Mouse (Mus musculus): Measurements from ENCODE around the gene 4931406P16Rik. TPM values are rescaled to one million over a fixed set of nuclear protein-coding genes. Genes with fewer than 3 reads are reported as not detected.

Gene 4931406P16Rik
- polyA plus RNA-seq, 1 experiment from 2014 or later = 16.3 TPM

DNA sequence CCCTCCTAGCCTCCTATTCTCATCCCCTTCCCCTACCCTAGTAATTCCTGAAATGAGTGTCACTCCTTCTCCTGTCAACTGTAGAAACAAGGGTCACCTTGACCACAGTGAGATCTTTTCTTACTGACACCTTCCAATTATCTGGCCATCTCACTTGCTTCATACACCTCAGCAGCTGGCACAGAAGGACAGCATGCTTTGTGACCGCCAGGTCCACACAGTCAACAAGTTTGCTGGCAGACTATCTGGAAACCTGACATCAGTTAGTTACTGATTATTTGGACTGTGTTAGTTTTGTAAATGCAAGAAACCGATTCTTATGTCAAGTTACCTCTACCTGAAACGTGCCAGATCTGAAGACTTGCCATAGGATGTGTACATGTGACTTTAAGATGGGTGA, 17.2 kb downstream of the 4931406P16Rik start:
- Histone ChIP-seq H3K27ac (no peak overlapping the region), H3K79me2 (ENCODE audit: inconsistent target) (peaks cover 68% of the 10 kb centered on the region), H3K36me3 (ENCODE audit: inconsistent target) (no peaks in the 10 kb centered on the region), H3K4me3 (ENCODE audit: inconsistent target) (no peak overlapping the region)
- WGBS (ENCODE audit: missing documents) = 96% methylated on average over 3 of the region's 3 CpGs

DNA sequence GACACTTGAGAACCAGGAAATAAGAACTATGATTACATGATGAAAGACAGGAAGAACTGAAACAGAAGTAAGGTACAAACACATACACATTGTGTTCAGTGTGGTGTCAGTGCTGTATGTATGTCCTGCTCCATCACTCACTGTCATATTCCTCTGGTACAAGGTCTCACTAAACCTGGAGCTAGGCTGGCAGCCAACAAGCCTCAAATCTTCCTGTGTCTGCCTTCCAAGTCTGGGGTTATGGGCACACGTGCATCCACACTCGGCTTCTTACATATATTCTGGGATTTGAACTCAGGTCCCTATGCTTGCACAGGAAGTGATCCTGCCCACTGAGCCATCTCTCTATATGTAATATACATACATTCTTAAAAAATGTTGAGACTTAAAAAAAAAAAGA, 20.7 kb downstream of the 4931406P16Rik start:
- no peaks in the 10 kb centered on the region for H3K36me3 ChIP-seq (ENCODE audit: inconsistent target)
- peaks cover 43% of the 10 kb centered on the region; the same call in 1 of the 2 replicates for H3K79me2 ChIP-seq (ENCODE audit: inconsistent target)
- H3K27ac ChIP-seq = no peak overlapping the region
- WGBS (ENCODE audit: missing documents) = 89% methylated on average over 2 of the region's 2 CpGs
- no peak overlapping the region for H3K4me3 ChIP-seq (ENCODE audit: inconsistent target)

DNA sequence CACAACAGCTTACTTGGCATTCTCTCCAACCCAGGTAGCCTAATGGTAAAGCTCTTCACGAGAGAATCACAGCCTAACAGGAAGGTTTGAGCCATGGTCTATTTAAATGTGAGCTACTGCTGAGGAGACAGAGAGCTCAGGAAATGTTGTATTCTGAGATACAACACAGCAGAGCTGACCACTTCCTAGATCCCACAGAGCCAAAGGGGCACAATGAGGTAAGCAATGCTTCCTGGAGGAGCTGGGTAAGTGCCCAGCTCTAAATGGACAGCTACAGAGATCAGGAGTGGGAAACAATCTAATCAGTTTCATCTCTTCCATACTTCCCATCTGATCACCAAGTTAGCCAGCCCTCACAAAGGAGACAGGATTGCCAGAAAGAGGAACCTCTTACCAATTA, 22.1 kb downstream of the 4931406P16Rik start:
- Histone ChIP-seq H3K79me2 (ENCODE audit: inconsistent target) (peaks cover 30% of the 10 kb centered on the region; the same call in 1 of the 2 replicates), H3K4me3 (ENCODE audit: inconsistent target) (no peak overlapping the region), H3K36me3 (ENCODE audit: inconsistent target) (no peaks in the 10 kb centered on the region), H3K27ac (0 out of 2 replicates have a peak overlapping the region, but pooled peaks have one; percentile 1)
- WGBS (ENCODE audit: missing documents) = 0% methylated on average over 1 of the region's 1 CpGs

DNA sequence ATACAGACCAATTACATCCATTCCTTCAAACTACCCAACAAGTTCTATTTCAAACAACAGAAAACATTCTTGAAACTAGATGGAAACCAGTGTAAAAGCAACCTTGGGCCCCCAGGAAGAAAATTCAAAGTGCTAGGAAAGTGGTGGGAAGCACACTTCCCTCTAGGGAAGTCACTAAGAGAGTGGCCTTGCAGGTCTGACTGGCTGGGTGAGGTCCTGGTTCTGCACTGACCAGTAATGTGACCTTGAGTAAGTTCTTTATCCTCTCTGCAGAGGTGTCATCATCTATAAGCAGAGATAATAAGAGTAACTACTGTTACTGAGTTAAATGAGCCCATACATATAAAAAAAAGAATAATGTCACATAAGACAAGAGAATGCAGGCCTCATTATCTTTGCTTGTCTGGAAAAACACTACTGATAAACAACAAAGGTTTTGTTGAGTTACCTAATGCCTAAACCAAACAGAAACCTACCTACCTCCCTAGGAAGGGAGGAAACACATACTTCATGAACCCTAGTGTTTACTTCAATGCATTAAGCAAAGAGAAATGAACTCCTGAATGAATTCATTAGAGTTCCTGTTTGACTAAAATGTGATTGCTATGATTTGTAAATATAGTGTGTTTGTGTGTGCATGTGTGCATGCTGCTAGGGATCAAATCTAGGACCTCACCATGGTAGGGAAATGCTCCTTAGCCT, 22.8 kb downstream of the 4931406P16Rik start:
- H3K27ac ChIP-seq = 0 out of 2 replicates have a peak overlapping the region, but pooled peaks have one; percentile 1
- H3K4me3 ChIP-seq (ENCODE audit: inconsistent target) = no peak overlapping the region
- H3K36me3 ChIP-seq (ENCODE audit: inconsistent target) = no peaks in the 10 kb centered on the region
- H3K79me2 ChIP-seq (ENCODE audit: inconsistent target) = peaks cover 24% of the 10 kb centered on the region; the same call in 1 of the 2 replicates

DNA sequence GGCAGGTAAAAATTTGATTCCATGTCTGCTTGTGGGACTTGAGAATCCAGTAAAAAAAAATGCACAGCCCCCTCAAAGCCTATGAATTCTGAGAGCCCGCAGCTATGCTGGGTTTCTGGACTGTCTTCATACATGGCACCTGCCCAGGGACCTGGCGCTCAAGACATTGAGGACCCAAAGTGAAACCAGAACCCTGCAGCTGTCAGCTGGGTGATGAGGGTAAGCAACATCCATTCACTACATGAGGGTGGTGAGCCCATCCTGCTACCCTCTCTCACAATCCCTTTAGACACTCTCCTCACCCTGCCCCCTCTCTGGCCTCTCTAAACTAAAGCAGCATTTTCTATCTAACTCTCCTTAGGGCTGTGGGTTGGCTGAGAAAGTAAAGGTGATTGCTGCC, 35.7 kb downstream of the 4931406P16Rik start:
- WGBS (ENCODE audit: missing documents) = 96% methylated on average over 2 of the region's 2 CpGs
- H3K36me3 ChIP-seq (ENCODE audit: inconsistent target) = no peaks in the 10 kb centered on the region
- H3K79me2 ChIP-seq (ENCODE audit: inconsistent target) = no peaks in the 10 kb centered on the region
- H3K4me3 ChIP-seq (ENCODE audit: inconsistent target) = no peak overlapping the region
- no peak overlapping the region for H3K27ac ChIP-seq

DNA sequence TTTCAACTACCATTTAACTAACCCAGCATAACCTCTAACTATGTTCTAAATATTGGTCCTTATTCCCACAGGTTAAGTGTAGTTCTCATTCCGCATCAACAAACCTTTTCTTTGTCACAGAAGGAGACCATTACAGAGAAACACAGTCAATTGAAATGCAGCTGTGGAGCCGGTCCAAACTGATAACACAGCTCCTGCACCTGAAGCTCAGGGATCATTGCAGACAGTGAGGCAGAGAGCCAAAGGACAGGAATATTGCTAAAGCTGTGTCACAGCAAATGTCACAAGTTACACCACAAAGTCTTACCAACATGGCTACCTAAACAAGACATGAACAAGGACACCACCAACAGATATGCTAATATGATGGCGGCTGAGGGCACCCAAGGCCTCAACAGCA, 37.3 kb downstream of the 4931406P16Rik start:
- Histone ChIP-seq H3K36me3 (ENCODE audit: inconsistent target) (no peaks in the 10 kb centered on the region), H3K4me3 (ENCODE audit: inconsistent target) (no peak overlapping the region), H3K79me2 (ENCODE audit: inconsistent target) (no peaks in the 10 kb centered on the region), H3K27ac (no peak overlapping the region)
- 100% methylated on average over 3 of the region's 3 CpGs for WGBS (ENCODE audit: missing documents)

DNA sequence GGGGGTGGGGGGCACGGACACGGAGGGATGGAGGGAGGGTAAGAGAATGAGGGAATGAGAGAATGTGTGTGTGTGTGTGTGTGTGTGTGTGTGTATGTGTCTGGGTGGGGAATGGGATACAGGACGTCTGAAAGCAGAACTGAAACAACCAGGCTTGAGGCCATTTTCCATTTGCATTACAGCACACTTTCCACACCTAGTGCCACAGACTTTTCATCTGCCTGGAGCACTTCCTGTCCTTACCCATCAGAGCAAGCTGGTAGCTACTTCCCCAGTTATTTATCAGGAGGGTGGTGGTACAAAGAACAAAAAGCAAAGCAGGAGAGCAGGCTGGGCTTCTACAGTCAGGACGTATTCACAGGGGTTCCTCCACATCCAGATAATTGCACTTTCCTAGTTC, 40.9 kb downstream of the 4931406P16Rik start:
- no peak overlapping the region for H3K27ac ChIP-seq
- 28% methylated on average over 2 of the region's 4 CpGs for WGBS (ENCODE audit: missing documents)
- no peaks in the 10 kb centered on the region for H3K36me3 ChIP-seq (ENCODE audit: inconsistent target)
- H3K79me2 ChIP-seq (ENCODE audit: inconsistent target) = no peaks in the 10 kb centered on the region
- no peak overlapping the region for H3K4me3 ChIP-seq (ENCODE audit: inconsistent target)

DNA sequence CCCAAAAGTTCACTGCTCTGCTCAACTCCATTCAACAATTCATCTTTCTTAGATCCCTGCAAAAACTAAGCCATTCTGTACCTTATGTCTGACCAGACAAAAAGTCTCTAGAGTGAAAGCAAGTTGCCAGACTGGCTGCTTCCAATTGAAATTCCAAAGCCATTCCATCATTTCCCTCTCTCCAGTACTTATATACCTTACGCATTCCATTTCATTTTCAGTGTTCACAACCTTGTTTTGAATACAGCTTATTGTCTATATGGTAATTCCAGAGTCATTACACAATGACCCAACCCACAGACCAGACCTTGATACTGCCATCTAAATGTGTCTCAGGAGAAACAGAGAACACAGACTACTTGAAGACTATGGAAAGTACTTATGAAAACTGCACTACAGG, 44.9 kb downstream of the 4931406P16Rik start:
- Histone ChIP-seq H3K4me3 (ENCODE audit: inconsistent target) (no peak overlapping the region), H3K79me2 (ENCODE audit: inconsistent target) (no peaks in the 10 kb centered on the region), H3K36me3 (ENCODE audit: inconsistent target) (no peaks in the 10 kb centered on the region), H3K27ac (no peak overlapping the region)
- WGBS (ENCODE audit: missing documents) = 100% methylated on average over 1 of the region's 1 CpGs

DNA sequence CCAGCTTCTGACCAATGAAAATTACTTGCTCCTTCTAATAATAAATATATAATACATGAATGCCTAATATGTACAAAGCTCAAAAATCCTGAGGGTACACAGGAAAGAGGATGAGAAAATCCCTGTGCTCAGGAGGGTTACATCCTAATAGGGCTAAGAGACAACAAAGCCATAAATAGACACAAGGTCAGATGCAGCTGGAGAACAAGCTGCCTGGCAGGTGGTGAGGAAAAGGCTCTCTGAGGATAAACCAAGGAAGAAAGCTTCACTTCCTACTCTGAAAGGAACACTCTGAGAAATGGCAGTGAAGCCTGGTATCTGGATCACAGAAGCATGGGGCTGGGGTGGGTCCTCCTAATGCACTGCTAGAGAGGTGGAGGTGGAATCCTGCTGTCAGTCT, 46.9 kb downstream of the 4931406P16Rik start:
- Histone ChIP-seq H3K36me3 (ENCODE audit: inconsistent target) (peaks cover 11% of the 10 kb centered on the region), H3K4me3 (ENCODE audit: inconsistent target) (no peak overlapping the region), H3K79me2 (ENCODE audit: inconsistent target) (no peaks in the 10 kb centered on the region), H3K27ac (no peak overlapping the region)

DNA sequence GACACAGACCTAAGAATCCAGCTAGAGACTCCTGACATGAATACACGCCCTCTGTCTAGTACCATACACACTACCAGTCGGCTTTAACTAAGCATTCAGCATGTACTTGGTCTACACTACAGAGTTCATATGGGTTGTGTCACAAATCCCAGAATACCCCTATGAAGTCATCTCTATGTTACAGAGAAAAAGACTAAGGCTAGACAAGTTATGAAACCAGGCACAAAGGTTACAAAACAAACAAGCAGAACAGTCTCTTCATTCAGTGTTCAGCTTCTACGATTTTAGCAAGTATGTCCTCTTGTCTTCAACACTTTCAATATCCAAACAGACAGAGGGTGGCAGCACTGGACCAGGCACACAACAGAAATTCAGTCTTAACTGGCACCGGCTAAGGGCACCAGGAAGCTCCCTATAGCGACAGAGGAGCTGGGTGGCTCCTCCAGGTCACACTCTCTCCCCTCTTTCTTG, 47.4 kb downstream of the 4931406P16Rik start:
- WGBS (ENCODE audit: missing documents) = 33% methylated on average over 5 of the region's 5 CpGs
- no peak overlapping the region for H3K27ac ChIP-seq

DNA sequence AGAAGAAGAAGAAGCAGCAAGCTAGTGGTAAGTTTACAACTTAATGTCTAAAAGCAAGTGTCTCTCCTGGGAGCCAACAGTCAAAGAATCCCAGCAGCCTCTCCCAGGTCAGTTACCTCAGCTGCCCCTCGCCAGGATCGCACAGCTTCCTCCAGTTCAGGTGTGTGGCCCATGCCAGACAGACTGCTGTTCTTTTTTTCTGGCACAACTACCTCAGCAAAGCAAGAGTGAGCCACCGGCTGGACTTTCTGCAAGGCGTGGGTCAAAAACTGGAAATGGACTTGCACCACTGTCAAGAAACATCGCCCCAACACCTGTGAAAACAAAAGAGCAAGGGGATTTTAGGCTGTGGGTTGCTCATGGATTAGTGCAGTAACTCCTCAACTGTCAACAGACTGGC, 49.9 kb downstream of the 4931406P16Rik start:
- 94% methylated on average over 5 of the region's 5 CpGs for WGBS (ENCODE audit: missing documents)
- H3K79me2 ChIP-seq (ENCODE audit: inconsistent target) = no peaks in the 10 kb centered on the region
- H3K27ac ChIP-seq = no peak overlapping the region
- H3K4me3 ChIP-seq (ENCODE audit: inconsistent target) = no peak overlapping the region
- H3K36me3 ChIP-seq (ENCODE audit: inconsistent target) = peaks cover 22% of the 10 kb centered on the region

More for the DNA sequence above, 47.4 kb downstream of the 4931406P16Rik start:
- Histone ChIP-seq H3K36me3 (ENCODE audit: inconsistent target) (peaks cover 11% of the 10 kb centered on the region), H3K4me3 (ENCODE audit: inconsistent target) (no peak overlapping the region), H3K79me2 (ENCODE audit: inconsistent target) (no peaks in the 10 kb centered on the region)

DNA sequence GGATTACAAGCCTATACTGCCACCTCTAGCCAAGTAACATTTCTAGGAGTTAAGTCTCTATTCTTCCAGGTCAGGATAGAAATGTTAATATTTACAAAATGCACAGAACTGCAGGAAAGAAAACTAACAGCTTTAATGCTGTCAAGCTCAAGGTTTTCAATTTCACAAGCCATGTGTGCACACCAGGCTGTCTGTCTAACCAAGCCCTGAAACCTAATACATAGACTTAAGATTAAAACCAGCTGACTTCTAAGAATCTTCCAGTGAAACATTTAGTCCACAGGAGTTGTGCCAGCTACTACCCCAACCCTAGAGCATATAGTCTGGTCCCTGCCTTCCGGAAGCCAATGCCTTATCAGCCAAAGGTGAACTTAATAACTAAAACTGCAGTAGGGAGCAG, 54.9 kb downstream of the 4931406P16Rik start:
- no peak overlapping the region for H3K27ac ChIP-seq
- WGBS (ENCODE audit: missing documents) = 91% methylated on average over 1 of the region's 1 CpGs
- no peaks in the 10 kb centered on the region for H3K79me2 ChIP-seq (ENCODE audit: inconsistent target)
- peaks cover 55% of the 10 kb centered on the region for H3K36me3 ChIP-seq (ENCODE audit: inconsistent target)
- no peak overlapping the region for H3K4me3 ChIP-seq (ENCODE audit: inconsistent target)

DNA sequence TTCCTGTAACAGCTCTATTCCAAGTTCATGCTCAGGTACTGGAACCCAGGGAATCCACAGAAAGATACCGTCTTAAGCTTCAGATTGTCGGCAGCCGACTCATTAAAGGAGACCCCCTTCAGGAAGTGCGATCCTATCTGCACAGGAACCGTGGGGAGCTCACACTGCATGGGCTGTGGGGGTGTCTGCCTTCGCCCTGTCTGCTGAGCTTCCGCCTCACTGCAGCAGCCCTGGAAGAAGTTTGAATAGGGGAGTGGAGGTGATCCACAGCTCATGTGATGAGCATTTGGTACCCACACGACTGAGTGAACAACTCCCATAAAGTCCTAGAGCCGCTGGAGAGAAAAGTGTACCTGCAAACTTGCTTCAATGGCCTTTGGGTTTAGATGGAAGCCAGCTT, 56.1 kb downstream of the 4931406P16Rik start:
- 94% methylated on average over 9 of the region's 9 CpGs for WGBS (ENCODE audit: missing documents)
- H3K36me3 ChIP-seq (ENCODE audit: inconsistent target) = peaks cover 59% of the 10 kb centered on the region

DNA sequence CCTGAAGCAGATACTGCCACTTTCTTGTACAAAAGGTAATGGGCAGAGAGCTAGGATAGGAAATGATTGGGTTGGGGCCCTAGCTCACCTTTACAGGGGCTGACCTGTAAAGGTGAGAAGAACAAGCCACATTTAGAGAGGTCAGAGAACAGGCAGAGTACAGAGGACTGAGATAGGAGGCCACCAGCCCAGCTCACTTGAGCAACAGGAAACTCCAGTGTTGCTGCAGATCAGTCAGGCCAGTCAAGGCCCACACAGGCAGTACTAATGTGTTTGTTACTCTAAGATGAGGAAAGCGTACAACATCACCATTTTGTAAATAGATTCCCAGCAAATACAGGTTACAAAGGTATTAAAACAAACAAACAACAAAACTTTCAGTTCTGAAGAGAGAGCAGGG, 57.4 kb downstream of the 4931406P16Rik start:
- Histone ChIP-seq H3K27ac (no peak overlapping the region), H3K4me3 (ENCODE audit: inconsistent target) (no peak overlapping the region), H3K79me2 (ENCODE audit: inconsistent target) (no peaks in the 10 kb centered on the region), H3K36me3 (ENCODE audit: inconsistent target) (peaks cover 51% of the 10 kb centered on the region; the same call in 1 of the 2 replicates)
- 93% methylated on average over 1 of the region's 1 CpGs for WGBS (ENCODE audit: missing documents)

More for the DNA sequence above, 56.1 kb downstream of the 4931406P16Rik start:
- H3K79me2 ChIP-seq (ENCODE audit: inconsistent target) = no peaks in the 10 kb centered on the region
- no peak overlapping the region for H3K4me3 ChIP-seq (ENCODE audit: inconsistent target)
- H3K27ac ChIP-seq = no peak overlapping the region

DNA sequence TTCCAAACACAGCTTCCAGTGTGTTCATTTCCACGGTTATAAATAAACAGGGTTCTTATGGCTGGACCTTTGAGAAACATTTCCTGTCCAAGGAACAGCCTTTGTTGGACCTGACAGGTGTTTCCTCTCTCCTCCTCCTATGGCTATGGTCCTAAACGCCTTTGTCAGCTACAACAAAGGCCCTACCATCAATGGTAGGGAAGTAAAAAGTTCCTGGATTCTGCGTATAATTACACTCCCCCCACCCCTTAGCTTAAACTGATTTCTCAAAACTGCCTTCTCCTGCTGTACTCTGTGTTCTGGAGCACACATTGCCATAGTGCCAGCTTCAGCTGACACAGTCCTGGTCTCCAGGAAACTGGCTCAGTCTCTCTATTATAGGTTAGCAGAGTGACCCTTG, 58.2 kb downstream of the 4931406P16Rik start:
- Histone ChIP-seq H3K36me3 (ENCODE audit: inconsistent target) (peaks cover 49% of the 10 kb centered on the region; the same call in 1 of the 2 replicates), H3K4me3 (ENCODE audit: inconsistent target) (no peak overlapping the region), H3K79me2 (ENCODE audit: inconsistent target) (no peaks in the 10 kb centered on the region), H3K27ac (no peak overlapping the region)
- WGBS (ENCODE audit: missing documents) = 27% methylated on average over 3 of the region's 3 CpGs

DNA sequence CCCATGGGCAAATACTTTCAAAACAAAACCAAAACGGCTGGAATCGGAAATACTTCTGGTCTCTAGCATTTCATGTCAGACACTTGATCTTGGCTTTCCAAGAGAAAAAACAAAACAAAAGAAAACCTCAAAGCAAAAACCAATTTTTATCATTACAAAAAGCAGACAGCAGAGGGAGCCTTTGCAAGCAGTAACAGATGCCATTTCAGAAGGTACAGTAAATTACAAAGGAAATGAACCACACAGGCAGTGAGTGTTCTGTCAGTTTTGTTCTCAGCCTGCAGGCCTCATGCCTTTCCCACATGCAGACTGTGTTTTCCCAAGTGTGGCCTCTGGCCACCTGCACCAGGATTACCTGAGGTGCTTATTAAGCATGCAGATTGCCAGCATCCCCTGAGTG, 61.3 kb downstream of the 4931406P16Rik start:
- Histone ChIP-seq H3K4me3 (ENCODE audit: inconsistent target) (no peak overlapping the region), H3K36me3 (ENCODE audit: inconsistent target) (peaks cover 53% of the 10 kb centered on the region), H3K27ac (no peak overlapping the region), H3K79me2 (ENCODE audit: inconsistent target) (no peaks in the 10 kb centered on the region)
- 28% methylated on average over 2 of the region's 2 CpGs for WGBS (ENCODE audit: missing documents)
